Mouse (Mus musculus): ENCODE results near the gene Mcfd2. TPM values are rescaled to one million over a fixed set of nuclear protein-coding genes. Genes with fewer than 3 reads are reported as not detected.

Gene Mcfd2
- 83.5 and 94.4 TPM in 2 replicates for polyA plus RNA-seq (2015; fragmentation: Nextera tagmentation; extraction: Ambion mirVana)

GRCm38 (mm10) chr17:87265792-87266186 lies at the start of gene Mcfd2:
Gene Mcfd2, minus strand, starts transcription at chr17:87265935.
- Histone ChIP-seq H3K4me3 (ENCODE audit: low read length) (peak within 1 kb of the TSS; percentile 73), H3K9ac (ENCODE audit: low read length) (peak within 1 kb of the TSS; percentile 81), H3K27ac (ENCODE audit: low read length) (peak within 1 kb of the TSS; percentile 64), H3K4me1 (ENCODE audit: control insufficient read depth, insufficient read depth, low read length) (peaks cover 13% of the 10 kb centered on the region), H3K36me3 (ENCODE audit: control insufficient read depth, insufficient read depth) (peaks cover 3% of the 10 kb centered on the region; the same call in 1 of the 2 replicates), H3K4me2 (ENCODE audit: low read depth, low read length) (peak within 1 kb of the TSS; percentile 74), H3K27me3 (ENCODE audit: control insufficient read depth, insufficient read depth, low read length) (no peaks in the 10 kb centered on the region), H3K9me3 (replicated peaks; ENCODE audit: control insufficient read depth, low read length) (peaks cover 8% of the 10 kb centered on the region; the same call in 1 of the 2 replicates)
- peak; percentile 96 for ATAC-seq (replicated peaks; ENCODE audit: extremely low read depth, insufficient read depth, low FRiP score)
- WGBS, result under 1% methylated on average over 40 of the region's 41 CpGs

GRCm38 (mm10) chr17:87315021-87315531 lies 49.3 kb upstream of the Mcfd2 start:
- H3K27me3 ChIP-seq (ENCODE audit: control insufficient read depth, insufficient read depth, low read length), result no peaks in the 10 kb centered on the region
- no peaks in the 10 kb centered on the region for H3K36me3 ChIP-seq (ENCODE audit: control insufficient read depth, insufficient read depth)
- no peak overlapping the region for H3K27ac ChIP-seq (ENCODE audit: low read length)
- no peaks in the 10 kb centered on the region for H3K9me3 ChIP-seq (replicated peaks; ENCODE audit: control insufficient read depth, low read length)
- H3K4me3 ChIP-seq (ENCODE audit: low read length), result no peak overlapping the region
- ATAC-seq (replicated peaks; ENCODE audit: extremely low read depth, insufficient read depth, low FRiP score), result peak; percentile 58
- H3K9ac ChIP-seq (ENCODE audit: low read length), result no peak overlapping the region
- H3K4me2 ChIP-seq (ENCODE audit: low read depth, low read length), result peak overlapping the region; percentile 34; the same call in 1 of the 2 replicates
- 5% methylated on average over 9 of the region's 9 CpGs for WGBS
- peaks cover 14% of the 10 kb centered on the region; the same call in 1 of the 2 replicates for H3K4me1 ChIP-seq (ENCODE audit: control insufficient read depth, insufficient read depth, low read length)

GRCm38 (mm10) chr17:87314530-87314946 lies 48.8 kb upstream of the Mcfd2 start:
- peaks cover 14% of the 10 kb centered on the region; the same call in 1 of the 2 replicates for H3K4me1 ChIP-seq (ENCODE audit: control insufficient read depth, insufficient read depth, low read length)
- no peak overlapping the region for H3K4me3 ChIP-seq (ENCODE audit: low read length)
- no peak overlapping the region for H3K4me2 ChIP-seq (ENCODE audit: low read depth, low read length)
- H3K27me3 ChIP-seq (ENCODE audit: control insufficient read depth, insufficient read depth, low read length), result no peaks in the 10 kb centered on the region
- no peak overlapping the region for H3K27ac ChIP-seq (ENCODE audit: low read length)
- no peak overlapping the region for H3K9ac ChIP-seq (ENCODE audit: low read length)
- H3K9me3 ChIP-seq (replicated peaks; ENCODE audit: control insufficient read depth, low read length), result no peaks in the 10 kb centered on the region
- ATAC-seq (replicated peaks; ENCODE audit: extremely low read depth, insufficient read depth, low FRiP score), result peak; percentile 15; the same call in 1 of the 2 replicates
- WGBS, result 54% methylated on average over 5 of the region's 5 CpGs
- H3K36me3 ChIP-seq (ENCODE audit: control insufficient read depth, insufficient read depth), result no peaks in the 10 kb centered on the region

- Histone ChIP-seq H3K4me3 (ENCODE audit: low read length) (no peak overlapping the region), H3K4me2 (ENCODE audit: low read depth, low read length) (no peak overlapping the region), H3K4me1 (ENCODE audit: control insufficient read depth, insufficient read depth, low read length) (peaks cover 14% of the 10 kb centered on the region; the same call in 1 of the 2 replicates), H3K9ac (ENCODE audit: low read length) (no peak overlapping the region), H3K36me3 (ENCODE audit: control insufficient read depth, insufficient read depth) (no peaks in the 10 kb centered on the region), H3K27ac (ENCODE audit: low read length) (no peak overlapping the region), H3K27me3 (ENCODE audit: control insufficient read depth, insufficient read depth, low read length) (no peaks in the 10 kb centered on the region), H3K9me3 (replicated peaks; ENCODE audit: control insufficient read depth, low read length) (no peaks in the 10 kb centered on the region)
- ATAC-seq (replicated peaks; ENCODE audit: extremely low read depth, insufficient read depth, low FRiP score), result no peak
- 76% methylated on average over 8 of the region's 8 CpGs for WGBS
Measured at GRCm38 (mm10) chr17:87314121-87314520, 48.4 kb upstream of the Mcfd2 start.

GRCm38 (mm10) chr17:87312924-87313870 lies 47.5 kb upstream of the Mcfd2 start:
- no peaks in the 10 kb centered on the region for H3K36me3 ChIP-seq (ENCODE audit: control insufficient read depth, insufficient read depth)
- no peak overlapping the region for H3K27ac ChIP-seq (ENCODE audit: low read length)
- H3K4me2 ChIP-seq (ENCODE audit: low read depth, low read length), result peak overlapping the region; percentile 8; the same call in 1 of the 2 replicates
- no peaks in the 10 kb centered on the region for H3K9me3 ChIP-seq (replicated peaks; ENCODE audit: control insufficient read depth, low read length)
- H3K9ac ChIP-seq (ENCODE audit: low read length), result 0 out of 2 replicates have a peak overlapping the region, but pooled peaks have one; percentile 13
- H3K4me1 ChIP-seq (ENCODE audit: control insufficient read depth, insufficient read depth, low read length), result peaks cover 14% of the 10 kb centered on the region; the same call in 1 of the 2 replicates
- H3K4me3 ChIP-seq (ENCODE audit: low read length), result no peak overlapping the region
- ATAC-seq (replicated peaks; ENCODE audit: extremely low read depth, insufficient read depth, low FRiP score), result no peak
- no peaks in the 10 kb centered on the region for H3K27me3 ChIP-seq (ENCODE audit: control insufficient read depth, insufficient read depth, low read length)
- WGBS, result 32% methylated on average over 18 of the region's 18 CpGs

- Histone ChIP-seq H3K27me3 (ENCODE audit: control insufficient read depth, insufficient read depth, low read length) (no peaks in the 10 kb centered on the region), H3K4me3 (ENCODE audit: low read length) (no peak overlapping the region), H3K27ac (ENCODE audit: low read length) (no peak overlapping the region), H3K4me1 (ENCODE audit: control insufficient read depth, insufficient read depth, low read length) (peaks cover 14% of the 10 kb centered on the region; the same call in 1 of the 2 replicates), H3K9ac (ENCODE audit: low read length) (no peak overlapping the region), H3K9me3 (replicated peaks; ENCODE audit: control insufficient read depth, low read length) (no peaks in the 10 kb centered on the region), H3K36me3 (ENCODE audit: control insufficient read depth, insufficient read depth) (no peaks in the 10 kb centered on the region), H3K4me2 (ENCODE audit: low read depth, low read length) (no peak overlapping the region)
- WGBS, result 37% methylated on average over 12 of the region's 12 CpGs
- ATAC-seq (replicated peaks; ENCODE audit: extremely low read depth, insufficient read depth, low FRiP score), result no peak
Measured at GRCm38 (mm10) chr17:87312351-87312750, 46.6 kb upstream of the Mcfd2 start.

- WGBS, result 89% methylated on average over 7 of the region's 7 CpGs
- H3K4me1 ChIP-seq (ENCODE audit: control insufficient read depth, insufficient read depth, low read length), result peaks cover 14% of the 10 kb centered on the region; the same call in 1 of the 2 replicates
- no peak overlapping the region for H3K4me3 ChIP-seq (ENCODE audit: low read length)
- no peak for ATAC-seq (replicated peaks; ENCODE audit: extremely low read depth, insufficient read depth, low FRiP score)
- no peaks in the 10 kb centered on the region for H3K9me3 ChIP-seq (replicated peaks; ENCODE audit: control insufficient read depth, low read length)
- no peak overlapping the region for H3K4me2 ChIP-seq (ENCODE audit: low read depth, low read length)
- H3K27ac ChIP-seq (ENCODE audit: low read length), result no peak overlapping the region
- no peak overlapping the region for H3K9ac ChIP-seq (ENCODE audit: low read length)
- no peaks in the 10 kb centered on the region for H3K36me3 ChIP-seq (ENCODE audit: control insufficient read depth, insufficient read depth)
- H3K27me3 ChIP-seq (ENCODE audit: control insufficient read depth, insufficient read depth, low read length), result no peaks in the 10 kb centered on the region
Measured at GRCm38 (mm10) chr17:87310497-87310896, 44.8 kb upstream of the Mcfd2 start.

- no peak overlapping the region for H3K9ac ChIP-seq (ENCODE audit: low read length)
- ATAC-seq (replicated peaks; ENCODE audit: extremely low read depth, insufficient read depth, low FRiP score), result no peak
- no peak overlapping the region for H3K27ac ChIP-seq (ENCODE audit: low read length)
- H3K4me3 ChIP-seq (ENCODE audit: low read length), result no peak overlapping the region
- peaks cover 14% of the 10 kb centered on the region; the same call in 1 of the 2 replicates for H3K4me1 ChIP-seq (ENCODE audit: control insufficient read depth, insufficient read depth, low read length)
- 72% methylated on average over 12 of the region's 12 CpGs for WGBS
- no peaks in the 10 kb centered on the region for H3K36me3 ChIP-seq (ENCODE audit: control insufficient read depth, insufficient read depth)
- no peak overlapping the region for H3K4me2 ChIP-seq (ENCODE audit: low read depth, low read length)
- H3K27me3 ChIP-seq (ENCODE audit: control insufficient read depth, insufficient read depth, low read length), result no peaks in the 10 kb centered on the region
- H3K9me3 ChIP-seq (replicated peaks; ENCODE audit: control insufficient read depth, low read length), result no peaks in the 10 kb centered on the region
Measured at GRCm38 (mm10) chr17:87309073-87309788, 43.5 kb upstream of the Mcfd2 start.

Data from heart, embryonic 16.5 days (tissue).